Mouse (Mus musculus): ENCODE data around the gene Pik3cb.

DNA sequence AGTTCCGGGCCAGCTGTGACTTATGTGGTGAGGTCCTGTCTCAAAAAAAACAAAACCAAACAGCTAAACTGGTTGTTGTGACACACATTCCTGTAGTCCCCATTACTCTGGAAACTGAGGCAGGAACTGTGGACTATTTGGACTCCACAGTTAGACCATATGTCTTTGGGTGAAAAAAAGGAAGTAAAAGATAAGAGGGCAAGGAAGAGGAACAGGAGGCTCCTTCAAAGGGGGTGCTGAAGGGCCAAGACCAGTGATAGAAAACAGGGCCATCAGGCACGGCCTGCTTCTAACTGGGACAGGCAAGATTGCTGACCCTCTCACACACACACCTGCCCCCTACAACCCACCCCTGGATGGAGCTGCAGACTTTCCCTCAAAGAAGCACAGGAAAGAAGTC is 22.4 kb upstream of the Pik3cb start:
- TF ChIP-seq CTCF (conservative IDR thresholded peaks at IDR 0.05; ENCODE audit: insufficient read depth, insufficient read length, low read depth, low read length) (no peak), POLR2A (IDR thresholded peaks at IDR 0.05; ENCODE audit: low read depth, low read length) (no peak)

All from kidney, adult 2 months (tissue).